Mouse (Mus musculus) gastrocnemius, adult 2 months (tissue): ENCODE results near the gene Prkrip1. TPM values are rescaled to one million over a fixed set of nuclear protein-coding genes. Genes with fewer than 3 reads are reported as not detected.
"Not testable (repeated sequence)": the region's sequence is repeated elsewhere in the genome, so short reads cannot be mapped to it uniquely, and the experiment has no call there.

ENCODE experiments used
- DNase-seq: peaks from one replicate; pipeline ENCODE4 v3.0.0; 2022
- H3K27ac ChIP-seq: fragments of 200-600 bp; 2 replicates; pipeline ENCODE4 v1.8.1; 2022; ENCODE audit warnings: mild to moderate bottlenecking
- H3K4me3 ChIP-seq: fragments of 200-600 bp; 2 replicates; pipeline ENCODE4 v1.8.1; 2022; ENCODE audit warnings: mild to moderate bottlenecking, moderate library complexity
- CTCF ChIP-seq: fragments of 200-600 bp; IDR thresholded peaks from 2 replicates; pipeline ENCODE4 v1.8.1; 2022; ENCODE audit warnings: antibody characterized with exemption, mild to moderate bottlenecking, moderate library complexity
- intact Hi-C: fragments of 180-260 bp; cut with DNase I; formaldehyde crosslinking; loops from one replicate; pipeline ENCODE4 v1.15.1; 2025
- total RNA-seq, 2 experiments: library from RNA; stranded (reverse); gene quantifications; 2 replicates each; pipeline ENCODE4 v1.2.3; 2021

Prkrip1 gene
- total RNA-seq, 2 experiments from 2014 or later = 20.3 to 23.6 TPM

GRCm38 (mm10) chr5:136230348-136231035, 31.7 kb upstream of the Prkrip1 start:
- no peak for TF ChIP-seq CTCF
- intact Hi-C loops = no loop called here
- H3K4me3 ChIP-seq = no peak overlapping the region
- peak overlapping the region; percentile 91 for H3K27ac ChIP-seq
- DNase-seq = peak; percentile 88

DNA sequence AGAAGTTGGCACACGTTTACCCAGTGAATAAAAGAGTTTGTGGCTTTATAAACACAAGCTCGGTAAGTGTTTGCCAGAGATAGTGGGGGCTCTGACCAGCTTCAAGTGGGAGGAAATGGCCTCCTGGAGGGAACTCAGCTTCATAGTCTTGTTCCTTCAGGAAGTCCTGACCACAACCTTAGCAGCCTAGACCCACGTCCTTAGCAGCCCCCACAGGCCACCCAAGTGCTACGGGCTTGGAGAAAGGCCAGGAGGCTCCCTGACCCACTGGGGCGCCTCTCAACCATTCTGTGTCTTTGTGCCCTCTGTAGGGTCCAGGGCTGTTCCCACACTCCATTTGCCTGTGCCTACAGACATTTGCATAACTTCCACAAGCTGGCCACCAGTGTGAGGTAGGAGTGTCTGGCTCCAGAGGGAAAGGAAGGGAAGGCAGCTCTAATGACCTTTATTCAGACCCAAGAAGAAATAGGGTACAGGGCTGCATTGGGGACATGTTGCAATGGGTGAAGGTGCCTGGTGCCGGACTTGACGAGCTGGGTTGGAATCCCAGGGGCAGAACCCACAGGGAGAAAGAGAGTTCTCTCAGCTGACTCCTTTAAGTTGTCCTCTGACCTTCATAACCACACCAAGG, 27.6 kb upstream of the Prkrip1 start:
- intact Hi-C loops = no loop called here
- H3K4me3 ChIP-seq = no peak overlapping the region
- no peak for TF ChIP-seq CTCF
- no peak overlapping the region for H3K27ac ChIP-seq
- DNase-seq = no peak

DNA sequence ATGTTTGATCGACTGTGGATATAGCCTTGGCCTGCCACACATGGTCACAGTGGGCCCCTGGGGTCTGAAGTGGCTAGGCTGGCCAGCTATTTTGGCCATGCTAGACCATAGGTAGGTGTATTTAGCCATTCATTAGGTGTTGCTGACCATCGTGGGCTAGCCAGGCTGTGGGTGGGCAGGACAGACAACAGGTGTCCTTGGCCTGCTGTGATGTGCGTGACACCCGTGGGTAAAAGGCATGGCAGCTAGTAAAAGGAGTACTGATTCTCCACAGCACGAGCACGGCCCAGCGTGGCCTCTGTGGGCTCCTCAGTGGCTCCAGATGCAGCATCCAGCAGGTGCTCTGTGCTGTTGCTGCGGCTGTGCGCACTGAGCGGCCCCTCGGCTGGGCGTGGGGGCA, 19.8 kb upstream of the Prkrip1 start:
- H3K27ac ChIP-seq = no peak overlapping the region
- TF ChIP-seq CTCF = no peak
- DNase-seq = no peak
- H3K4me3 ChIP-seq = no peak overlapping the region
- intact Hi-C loops = loop anchor here (5.0 kb wide), 1 partner anchor 34 kb away; no protein-coding TSS in a partner anchor

GRCm38 (mm10) chr5:136217932-136218381, 19.2 kb upstream of the Prkrip1 start:
- Histone ChIP-seq H3K4me3 (no peak overlapping the region), H3K27ac (no peak overlapping the region)
- DNase-seq = no peak
- intact Hi-C loops = loop anchor here (5.0 kb wide), 1 partner anchor 34 kb away; no protein-coding TSS in a partner anchor
- TF ChIP-seq CTCF = no peak

GRCm38 (mm10) chr5:136217004-136217665, 18.4 kb upstream of the Prkrip1 start:
- TF ChIP-seq CTCF = no peak
- no peak overlapping the region for H3K27ac ChIP-seq

DNA sequence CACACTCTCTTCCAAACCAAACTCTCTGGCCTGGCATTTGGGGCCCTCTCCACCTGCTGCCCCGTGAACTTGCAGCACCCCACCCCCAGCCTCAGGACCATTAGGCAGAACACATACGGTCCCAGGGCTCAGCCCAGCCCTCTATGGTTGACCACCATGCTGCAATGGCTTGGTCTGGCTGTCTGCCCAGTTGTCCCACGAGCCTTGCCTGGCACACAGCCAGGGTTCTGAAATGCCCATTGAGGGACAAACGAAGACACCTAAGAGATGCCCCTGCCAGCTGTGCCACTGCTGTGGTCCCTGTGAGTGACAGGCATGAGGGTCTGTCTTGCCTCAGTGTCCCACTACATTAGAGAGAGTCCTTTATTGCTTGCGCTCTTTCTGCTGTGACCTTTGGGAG, 17.2 kb upstream of the Prkrip1 start:
- no peak for DNase-seq
- TF ChIP-seq CTCF = no peak
- intact Hi-C loops = loop anchor here (5.0 kb wide), 1 partner anchor 36 kb away; no protein-coding TSS in a partner anchor
- H3K4me3 ChIP-seq = no peak overlapping the region
- H3K27ac ChIP-seq = no peak overlapping the region

More at GRCm38 (mm10) chr5:136217004-136217665, 18.4 kb upstream of the Prkrip1 start:
- H3K4me3 ChIP-seq = no peak overlapping the region
- DNase-seq = no peak
- intact Hi-C loops = loop anchor here (5.0 kb wide), 1 partner anchor 35 kb away; no protein-coding TSS in a partner anchor

DNA sequence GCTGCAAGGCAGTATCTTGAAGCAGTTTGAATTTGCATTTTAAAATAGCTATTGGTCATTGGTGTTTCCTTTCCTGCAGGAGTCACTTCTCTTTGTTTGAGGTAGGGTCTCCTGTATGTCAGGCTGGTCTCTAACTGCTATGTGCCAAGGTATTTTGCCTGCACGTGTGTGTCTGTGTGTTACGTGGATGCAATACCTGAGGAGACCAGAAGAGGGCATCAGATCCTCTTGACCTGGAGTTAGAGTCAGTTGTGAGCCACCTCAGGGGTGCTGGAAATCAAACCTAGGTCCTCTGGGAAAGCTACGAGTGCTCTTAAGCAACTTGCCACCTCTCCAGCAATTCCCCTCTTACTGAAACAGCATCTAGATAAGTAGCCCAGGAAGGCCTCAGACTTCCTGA, 16.4 kb upstream of the Prkrip1 start:
- peak; percentile 42 for TF ChIP-seq CTCF
- Histone ChIP-seq H3K4me3 (no peak overlapping the region), H3K27ac (no peak overlapping the region)
- DNase-seq = no peak
- intact Hi-C loops = loop anchor here (5.0 kb wide), 1 partner anchor 37 kb away; no protein-coding TSS in a partner anchor

- TF ChIP-seq CTCF = no peak
- intact Hi-C loops = no loop called here
- no peak for DNase-seq
- H3K4me3 ChIP-seq = no peak overlapping the region
- no peak overlapping the region for H3K27ac ChIP-seq
Measured at GRCm38 (mm10) chr5:136213716-136214115, 15.0 kb upstream of the Prkrip1 start.

DNA sequence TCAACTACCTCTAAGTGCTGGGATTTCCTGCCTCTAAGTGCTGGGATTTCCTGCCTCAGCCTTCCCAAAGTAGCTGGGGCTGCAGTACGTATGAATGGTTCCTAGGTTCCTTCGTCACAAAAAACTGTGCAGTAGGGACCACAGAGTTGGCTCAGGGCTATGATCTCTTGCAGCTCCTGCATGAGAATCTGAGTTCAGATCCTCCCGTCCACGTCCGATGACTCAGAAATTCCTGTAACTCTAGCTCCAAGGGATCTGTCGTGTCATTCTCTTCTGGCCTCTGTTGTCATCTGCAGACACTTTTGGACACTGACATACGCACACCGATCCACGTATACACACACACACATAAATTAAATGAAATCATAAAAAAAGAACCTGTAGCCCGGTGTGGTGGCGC, 14.0 kb upstream of the Prkrip1 start:
- no peak for DNase-seq
- TF ChIP-seq CTCF = no peak
- no peak overlapping the region for H3K27ac ChIP-seq

GRCm38 (mm10) chr5:136211341-136212102, 12.8 kb upstream of the Prkrip1 start:
- H3K27ac ChIP-seq, intact Hi-C loops, H3K4me3 ChIP-seq, DNase-seq: not testable (repeated sequence)

More for the DNA sequence above, 14.0 kb upstream of the Prkrip1 start:
- intact Hi-C loops = no loop called here
- H3K4me3 ChIP-seq = no peak overlapping the region

GRCm38 (mm10) chr5:136210549-136210948, 11.8 kb upstream of the Prkrip1 start:
- no peak overlapping the region for H3K4me3 ChIP-seq
- H3K27ac ChIP-seq = no peak overlapping the region
- DNase-seq = no peak
- TF ChIP-seq CTCF = no peak
- intact Hi-C loops = no loop called here

DNA sequence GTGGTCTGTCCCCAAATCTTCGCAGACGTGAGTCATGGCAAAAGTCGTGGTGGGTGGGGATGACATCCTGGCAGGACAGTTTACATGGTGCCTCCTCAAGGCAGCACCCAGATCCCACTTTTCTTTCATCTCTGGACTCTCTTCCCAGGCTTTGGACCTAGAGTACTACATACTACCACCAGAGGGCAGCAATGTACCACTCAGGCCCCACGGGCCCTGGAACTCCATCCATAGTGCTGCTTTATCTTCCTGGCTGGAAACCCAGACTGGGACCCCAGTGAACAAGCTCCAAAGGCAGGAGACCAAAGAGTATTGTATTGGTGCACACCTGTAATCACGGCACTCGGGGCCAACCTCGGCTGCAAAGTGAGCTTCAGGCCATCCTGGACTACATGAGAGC, 3.1 kb upstream of the Prkrip1 start:
- Histone ChIP-seq H3K27ac (no peak overlapping the region), H3K4me3 (no peak overlapping the region)
- peak; percentile 99 for TF ChIP-seq CTCF
- intact Hi-C loops = loop anchor here (1.0 kb wide), 1 partner anchor 51 kb away; no protein-coding TSS in a partner anchor
- DNase-seq = peak; percentile 63
